Comparison of ENCODE assay signal across 8 mouse cellular contexts in the genomic region with DNA sequence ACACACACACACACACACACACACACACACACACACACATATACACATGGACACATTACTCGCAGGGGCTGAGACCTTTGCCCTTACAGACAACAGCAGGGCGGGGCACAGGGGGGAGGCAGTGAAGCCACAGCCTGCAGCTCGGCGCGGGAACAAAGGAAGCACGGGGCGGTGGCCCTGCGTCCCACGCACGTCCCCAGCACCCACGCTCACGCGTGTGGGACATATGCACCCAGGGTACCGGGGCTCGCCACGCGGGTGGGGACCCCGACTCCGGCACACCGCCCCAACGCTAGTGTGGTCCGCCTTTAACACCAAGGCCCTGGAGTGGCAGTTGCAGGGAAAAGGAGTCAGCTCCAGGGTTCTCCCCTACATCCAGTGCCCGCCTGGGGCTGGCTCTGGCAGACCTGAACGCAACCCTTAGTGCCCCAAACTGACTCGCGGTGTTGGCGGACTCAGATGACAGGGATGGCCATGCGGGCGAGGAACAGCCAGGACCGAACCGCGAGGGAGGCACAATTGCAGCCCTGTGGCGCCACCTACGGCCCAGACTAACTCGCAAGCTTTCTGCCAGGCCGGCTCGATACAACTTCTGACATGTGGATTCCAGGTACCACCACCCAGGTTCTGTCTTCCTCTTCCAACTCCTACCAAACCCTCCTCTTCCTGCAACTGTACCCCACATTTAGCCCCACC.
DNase-seq lines count a peak whose midpoint lies in the region; ATAC-seq and TF ChIP-seq lines count a peak whose summit lies in the region.

No protein-coding gene starts in this region.

- WGBS in bone marrow, adult 2 months, result 8% methylated on average over 37 of the region's 37 CpGs
- 18% methylated on average over 37 of the region's 37 CpGs for WGBS in heart, embryonic 14.5 days
- 28% methylated on average over 37 of the region's 37 CpGs for WGBS in liver, embryonic 11.5 days

- ATAC-seq in heart, embryonic 14.5 days (ENCODE audit: insufficient number of reproducible peaks, insufficient read depth, low FRiP score, low read depth), result peak; percentile 32; the same call in 1 of the 2 replicates
- ATAC-seq in liver, embryonic 11.5 days (replicated peaks; ENCODE audit: low FRiP score), result peak; percentile 75

- peak overlapping the region; percentile 39 for H3K9ac ChIP-seq in heart, embryonic 14.5 days (ENCODE audit: low read length)
- H3K9ac ChIP-seq in liver, embryonic 11.5 days (ENCODE audit: low read depth, low read length), result peak overlapping the region; percentile 55

- peak; percentile 80 to 81 for DNase-seq in B cell, adult 2 months
- peak; percentile 95 for DNase-seq in kidney, postnatal 10 days
- peak; percentile 81 for DNase-seq in liver, embryonic 11.5 days (ENCODE audit: low spot score)
- peak; percentile 82 for DNase-seq in naive thymus-derived CD4-positive, alpha-beta T cell, adult 2 months (ENCODE audit: low read depth)
- DNase-seq in splenic B cell, adult 2 months (ENCODE audit: low read depth, low spot score), result peak; percentile 75

- no peaks in the 10 kb centered on the region for H3K27me3 ChIP-seq in heart, embryonic 14.5 days (ENCODE audit: control insufficient read depth, insufficient read depth, low read length)
- no peaks in the 10 kb centered on the region for H3K27me3 ChIP-seq in liver, embryonic 11.5 days (replicated peaks; ENCODE audit: control insufficient read depth, insufficient read depth, low read length)
- no peaks in the 10 kb centered on the region for H3K27me3 ChIP-seq in splenic B cell, adult 2 months (ENCODE audit: control insufficient read depth, insufficient read depth, low read length, poor library complexity, severe bottlenecking)

- no peak overlapping the region for H3K4me3 ChIP-seq in bone marrow, adult 2 months (replicated peaks; ENCODE audit: control insufficient read depth, low read depth, low read length)
- H3K4me3 ChIP-seq in embryonic fibroblast, embryonic 13.5 days (ENCODE audit: insufficient read depth, low read length), result no peak overlapping the region
- H3K4me3 ChIP-seq in heart, embryonic 14.5 days (ENCODE audit: control insufficient read depth in 1 of 2, insufficient read depth in 1 of 2, low read depth in 1 of 2, low read length in 2 of 2), result peak overlapping the region; percentile 33 to 39
- peak overlapping the region; percentile 45 for H3K4me3 ChIP-seq in liver, embryonic 11.5 days (ENCODE audit: low read depth, low read length)

- no peaks in the 10 kb centered on the region for H3K36me3 ChIP-seq in heart, embryonic 14.5 days (ENCODE audit: control insufficient read depth, insufficient read depth, low read length)
- no peaks in the 10 kb centered on the region for H3K36me3 ChIP-seq in liver, embryonic 11.5 days (ENCODE audit: control insufficient read depth, insufficient read depth, low read length)
- no peaks in the 10 kb centered on the region for H3K36me3 ChIP-seq in splenic B cell, adult 2 months (ENCODE audit: control insufficient read depth, insufficient read depth, low read length, poor library complexity, severe bottlenecking)

- peak overlapping the region; percentile 84 for H3K4me2 ChIP-seq in heart, embryonic 14.5 days (ENCODE audit: low read length)
- peak overlapping the region; percentile 87 for H3K4me2 ChIP-seq in liver, embryonic 11.5 days

- no peak overlapping the region for H3K27ac ChIP-seq in bone marrow, adult 2 months (ENCODE audit: control insufficient read depth, insufficient read depth, low read depth, low read length, poor library complexity)
- H3K27ac ChIP-seq in embryonic fibroblast, embryonic 13.5 days (ENCODE audit: insufficient read depth, low read length), result no peak overlapping the region
- H3K27ac ChIP-seq in heart, embryonic 14.5 days (replicated peaks in 1 of 2; ENCODE audit: control insufficient read depth in 1 of 2, insufficient read depth in 1 of 2, low read depth in 2 of 2, low read length in 2 of 2), result no peak overlapping the region
- H3K27ac ChIP-seq in liver, embryonic 11.5 days (ENCODE audit: low read depth, low read length), result no peak overlapping the region

- TF ChIP-seq POLR2A in bone marrow, adult 2 months (IDR thresholded peaks at IDR 0.05; ENCODE audit: borderline replicate concordance, control insufficient read depth, low read depth, low read length), result 0 out of 2 replicates have a peak, but pooled peaks have one; percentile 19
- TF ChIP-seq POLR2A in embryonic fibroblast, embryonic 13.5 days (IDR thresholded peaks at IDR 0.05; ENCODE audit: low read depth, low read length), result no peak

- peak; percentile 86 for TF ChIP-seq CTCF in bone marrow, adult 2 months (IDR thresholded peaks at IDR 0.05; ENCODE audit: control insufficient read depth, insufficient read depth, low read length)
- peak; percentile 99 for TF ChIP-seq CTCF in embryonic fibroblast, embryonic 13.5 days (IDR thresholded peaks at IDR 0.05; ENCODE audit: borderline replicate concordance, insufficient read depth, low read length)

- H3K9me3 ChIP-seq in heart, embryonic 14.5 days (ENCODE audit: control insufficient read depth, low read length), result no peaks in the 10 kb centered on the region
- no peaks in the 10 kb centered on the region for H3K9me3 ChIP-seq in liver, embryonic 11.5 days (ENCODE audit: control insufficient read depth, low read length)

- H3K4me1 ChIP-seq in bone marrow, adult 2 months (ENCODE audit: control insufficient read depth, insufficient read depth, low read length), result no peaks in the 10 kb centered on the region
- no peaks in the 10 kb centered on the region for H3K4me1 ChIP-seq in embryonic fibroblast, embryonic 13.5 days (ENCODE audit: control insufficient read depth, insufficient read depth, low read length)
- H3K4me1 ChIP-seq in heart, embryonic 14.5 days (ENCODE audit: control insufficient read depth in 2 of 2, insufficient read depth in 2 of 2, low read length in 2 of 2), result no peaks in the 10 kb centered on the region; a peak in 1 of 4 replicates
- no peaks in the 10 kb centered on the region; the same call in 1 of the 2 replicates for H3K4me1 ChIP-seq in liver, embryonic 11.5 days (replicated peaks; ENCODE audit: control insufficient read depth, insufficient read depth, low read length)

Comparison
In these comparisons a context has a peak if more than half of its experiments do, and no peak if none do; other contexts are left out.
1. H3K4me3 ChIP-seq: peak in heart, embryonic 14.5 days (2 of 2) and liver, embryonic 11.5 days (single experiment); none in bone marrow, adult 2 months (single experiment) and embryonic fibroblast, embryonic 13.5 days (single experiment).
2. Peak in every context shown above with its lines, with median percentiles within 50 percentile points of each other: DNase-seq.